Mouse (Mus musculus) hindbrain, embryonic 15.5 days (tissue): Measurements from ENCODE around the gene Tfpt. TPM values are rescaled to one million over a fixed set of nuclear protein-coding genes. Genes with fewer than 3 reads are reported as not detected.
"Not testable (repeated sequence)": the region's sequence is repeated elsewhere in the genome, so short reads cannot be mapped to it uniquely, and the experiment has no call there.

ENCODE experiments used
- ATAC-seq: fragments of 200-750 bp; cut with Nextera tagmentation; 2 replicates; pipeline ENCODE4 v1.8.0; 2017; ENCODE audit warnings: low read depth, moderate number of reproducible peaks, moderate TSS enrichment; ENCODE audit not compliant: low FRiP score
- H3K27ac ChIP-seq: fragments of 300-500 bp; sonication (generic); replicated peaks from 2 replicates; pipeline ENCODE4 v1.5.1; 2015; ENCODE audit warnings: mild to moderate bottlenecking, inconsistent platforms
- H3K27me3 ChIP-seq: fragments of 300-500 bp; sonication (generic); 2 replicates; pipeline ENCODE4 v1.6.1; 2015; ENCODE audit warnings: control low read depth, inconsistent platforms
- H3K36me3 ChIP-seq: fragments of 300-500 bp; sonication (generic); 2 replicates; pipeline ENCODE4 v1.6.1; 2015; ENCODE audit warnings: control low read depth, inconsistent platforms
- H3K4me1 ChIP-seq: fragments of 300-500 bp; sonication (generic); replicated peaks from 2 replicates; pipeline ENCODE4 v1.6.1; 2015; ENCODE audit warnings: control low read depth, inconsistent platforms
- H3K4me2 ChIP-seq: fragments of 300-500 bp; sonication (generic); 2 replicates; pipeline ENCODE4 v1.6.1; 2015; ENCODE audit warnings: moderate library complexity, mild to moderate bottlenecking, inconsistent platforms
- H3K4me3 ChIP-seq: fragments of 300-500 bp; sonication (generic); 2 replicates; pipeline ENCODE4 v1.5.1; 2015; ENCODE audit warnings: mild to moderate bottlenecking, inconsistent platforms
- H3K9ac ChIP-seq: fragments of 300-500 bp; sonication (generic); 2 replicates; pipeline ENCODE4 v1.6.1; 2015; ENCODE audit warnings: inconsistent platforms
- H3K9me3 ChIP-seq: fragments of 300-500 bp; sonication (generic); 2 replicates; pipeline ENCODE4 v1.6.1; 2016; ENCODE audit warnings: control low read depth, inconsistent platforms
- WGBS: fragments of 180-500 bp; shearing (Covaris S2); methylation state at CpG from one replicate; pipeline ENCODE4 v1.1.7; 2015; 5-methylcytosine and 5-hydroxymethylcytosine counted together
- polyA plus RNA-seq: library from polyadenylated mRNA; unstranded; fragments of >200 nt; fragmentation: Nextera tagmentation; extraction: Ambion mirVana; gene quantifications from 2 replicates; pipeline ENCODE4 v1.2.1, GENCODE M21; 2015

Tfpt gene
- polyA plus RNA-seq, 1 experiment from 2014 or later, result 40.1 TPM

- H3K27ac ChIP-seq, result no peak overlapping the region
- ATAC-seq, result no peak
- WGBS, result 71% methylated on average over 1 of the region's 1 CpGs
- no peak overlapping the region for H3K4me3 ChIP-seq
- no peaks in the 10 kb centered on the region for H3K27me3 ChIP-seq
- H3K9me3 ChIP-seq, result no peaks in the 10 kb centered on the region
- no peak overlapping the region for H3K4me2 ChIP-seq
- H3K4me1 ChIP-seq, result no peaks in the 10 kb centered on the region
- no peak overlapping the region for H3K9ac ChIP-seq
- no peaks in the 10 kb centered on the region for H3K36me3 ChIP-seq
These were observed 38.2 kb downstream of the Tfpt start for GRCm38 (mm10) chr7:3591534-3591933.

- Histone ChIP-seq H3K9ac (no peak overlapping the region), H3K36me3 (no peaks in the 10 kb centered on the region), H3K9me3 (no peaks in the 10 kb centered on the region), H3K27me3 (no peaks in the 10 kb centered on the region), H3K27ac (no peak overlapping the region), H3K4me3 (no peak overlapping the region), H3K4me2 (no peak overlapping the region), H3K4me1 (no peaks in the 10 kb centered on the region)
- 83% methylated on average over 3 of the region's 3 CpGs for WGBS
- ATAC-seq, result no peak
These were observed 39.2 kb downstream of the Tfpt start for GRCm38 (mm10) chr7:3590550-3590949.

- Histone ChIP-seq H3K36me3 (no peaks in the 10 kb centered on the region), H3K27me3 (no peaks in the 10 kb centered on the region), H3K4me3 (no peak overlapping the region), H3K4me1 (no peaks in the 10 kb centered on the region), H3K9ac (no peak overlapping the region), H3K27ac (no peak overlapping the region), H3K9me3 (no peaks in the 10 kb centered on the region), H3K4me2 (no peak overlapping the region)
- 63% methylated on average over 1 of the region's 1 CpGs for WGBS
- ATAC-seq, result no peak
These were observed 42.4 kb downstream of the Tfpt start for GRCm38 (mm10) chr7:3587292-3587691.

- H3K4me2 ChIP-seq, result no peak overlapping the region
- no peaks in the 10 kb centered on the region for H3K27me3 ChIP-seq
- no peaks in the 10 kb centered on the region for H3K36me3 ChIP-seq
- H3K4me1 ChIP-seq, result no peaks in the 10 kb centered on the region
- no peak overlapping the region for H3K9ac ChIP-seq
- no peak overlapping the region for H3K27ac ChIP-seq
- H3K9me3 ChIP-seq, result no peaks in the 10 kb centered on the region
- no peak overlapping the region for H3K4me3 ChIP-seq
- 3% methylated on average over 5 of the region's 5 CpGs for WGBS
- ATAC-seq, result no peak
These were observed 43.5 kb downstream of the Tfpt start for GRCm38 (mm10) chr7:3586255-3586654.

GRCm38 (mm10) chr7:3585763-3586162 lies 44.0 kb downstream of the Tfpt start:
- no peak overlapping the region for H3K27ac ChIP-seq
- 25% methylated on average over 6 of the region's 6 CpGs for WGBS

GRCm38 (mm10) chr7:3580029-3580428 lies 49.7 kb downstream of the Tfpt start:
- Histone ChIP-seq H3K9me3 (no peaks in the 10 kb centered on the region), H3K27ac (no peak overlapping the region), H3K27me3 (no peaks in the 10 kb centered on the region), H3K4me3 (no peak overlapping the region), H3K36me3 (no peaks in the 10 kb centered on the region), H3K4me1 (no peaks in the 10 kb centered on the region), H3K4me2 (no peak overlapping the region), H3K9ac (no peak overlapping the region)
- ATAC-seq, result no peak
- 56% methylated on average over 2 of the region's 2 CpGs for WGBS

More at GRCm38 (mm10) chr7:3585763-3586162, 44.0 kb downstream of the Tfpt start:
- Histone ChIP-seq H3K9ac (no peak overlapping the region), H3K4me2 (no peak overlapping the region), H3K9me3 (no peaks in the 10 kb centered on the region), H3K36me3 (no peaks in the 10 kb centered on the region), H3K27me3 (no peaks in the 10 kb centered on the region), H3K4me3 (no peak overlapping the region), H3K4me1 (no peaks in the 10 kb centered on the region)
- ATAC-seq, result no peak

GRCm38 (mm10) chr7:3578952-3579546 lies 50.7 kb downstream of the Tfpt start:
- no peaks in the 10 kb centered on the region for H3K9me3 ChIP-seq
- no peak overlapping the region for H3K4me3 ChIP-seq
- no peaks in the 10 kb centered on the region for H3K27me3 ChIP-seq
- no peak overlapping the region for H3K9ac ChIP-seq
- no peak for ATAC-seq
- no peaks in the 10 kb centered on the region for H3K36me3 ChIP-seq
- no peaks in the 10 kb centered on the region for H3K4me1 ChIP-seq
- no peak overlapping the region for H3K4me2 ChIP-seq
- H3K27ac ChIP-seq, result no peak overlapping the region
- 63% methylated on average over 6 of the region's 6 CpGs for WGBS

GRCm38 (mm10) chr7:3578196-3578595 lies 51.5 kb downstream of the Tfpt start:
- no peak for ATAC-seq
- Histone ChIP-seq H3K4me3 (no peak overlapping the region), H3K27me3 (no peaks in the 10 kb centered on the region), H3K9me3 (no peaks in the 10 kb centered on the region), H3K36me3 (no peaks in the 10 kb centered on the region), H3K4me1 (no peaks in the 10 kb centered on the region), H3K27ac (no peak overlapping the region), H3K4me2 (no peak overlapping the region), H3K9ac (no peak overlapping the region)
- WGBS, result 88% methylated on average over 2 of the region's 2 CpGs

- no peaks in the 10 kb centered on the region for H3K9me3 ChIP-seq
- no peaks in the 10 kb centered on the region for H3K27me3 ChIP-seq
- H3K27ac ChIP-seq, result no peak overlapping the region
- H3K36me3 ChIP-seq, result no peaks in the 10 kb centered on the region
- no peak for ATAC-seq
- no peaks in the 10 kb centered on the region for H3K4me1 ChIP-seq
- H3K4me3 ChIP-seq, result no peak overlapping the region
- no peak overlapping the region for H3K9ac ChIP-seq
- WGBS, result 86% methylated on average over 5 of the region's 5 CpGs
- H3K4me2 ChIP-seq, result no peak overlapping the region
These were observed 53.2 kb downstream of the Tfpt start for GRCm38 (mm10) chr7:3576354-3577124.

GRCm38 (mm10) chr7:3574216-3574615 lies 55.5 kb downstream of the Tfpt start:
- Histone ChIP-seq H3K9ac (no peak overlapping the region), H3K27me3 (no peaks in the 10 kb centered on the region), H3K4me3 (no peak overlapping the region), H3K36me3 (no peaks in the 10 kb centered on the region), H3K4me1 (no peaks in the 10 kb centered on the region), H3K9me3 (no peaks in the 10 kb centered on the region), H3K27ac (no peak overlapping the region), H3K4me2 (no peak overlapping the region)
- no peak for ATAC-seq
- 64% methylated on average over 5 of the region's 5 CpGs for WGBS

GRCm38 (mm10) chr7:3571847-3572246 lies 57.9 kb downstream of the Tfpt start:
- ATAC-seq, result no peak
- WGBS, result 83% methylated on average over 1 of the region's 1 CpGs
- Histone ChIP-seq H3K4me1 (no peaks in the 10 kb centered on the region), H3K27me3 (no peaks in the 10 kb centered on the region), H3K9ac (no peak overlapping the region), H3K36me3 (no peaks in the 10 kb centered on the region), H3K27ac (no peak overlapping the region), H3K4me2 (no peak overlapping the region), H3K4me3 (no peak overlapping the region), H3K9me3 (no peaks in the 10 kb centered on the region)

- ATAC-seq, H3K4me3 ChIP-seq, H3K4me2 ChIP-seq, H3K27ac ChIP-seq, H3K9me3 ChIP-seq, H3K36me3 ChIP-seq, H3K9ac ChIP-seq, H3K4me1 ChIP-seq, H3K27me3 ChIP-seq: not testable (repeated sequence)
- WGBS, result 99% methylated on average over 3 of the region's 3 CpGs
These were observed 59.1 kb downstream of the Tfpt start for GRCm38 (mm10) chr7:3570580-3570979.
